Mouse (Mus musculus) forebrain, embryonic 15.5 days (tissue): ENCODE results near the gene Agbl1. TPM values are rescaled to one million over a fixed set of nuclear protein-coding genes. Genes with fewer than 3 reads are reported as not detected.
"Not testable (repeated sequence)": the region's sequence is repeated elsewhere in the genome, so short reads cannot be mapped to it uniquely, and the experiment has no call there.

ENCODE experiments used
- ATAC-seq: fragments of 200-750 bp; cut with Nextera tagmentation; replicated peaks from 2 replicates; pipeline ENCODE4 v1.8.0; 2017; ENCODE audit warnings: mild to moderate bottlenecking, moderate TSS enrichment, moderate library complexity
- H3K27ac ChIP-seq: fragments of 300-500 bp; sonication (generic); replicated peaks from 2 replicates; pipeline ENCODE4 v1.5.1; 2015; ENCODE audit warnings: mild to moderate bottlenecking, inconsistent platforms
- H3K27me3 ChIP-seq: fragments of 300-500 bp; sonication (generic); 2 replicates; pipeline ENCODE4 v1.6.1; 2015; ENCODE audit warnings: inconsistent platforms
- H3K36me3 ChIP-seq: fragments of 300-500 bp; sonication (generic); 2 replicates; pipeline ENCODE4 v1.6.1; 2015; ENCODE audit warnings: mild to moderate bottlenecking, inconsistent platforms
- H3K4me1 ChIP-seq: fragments of 300-500 bp; sonication (generic); 2 replicates; pipeline ENCODE4 v1.6.1; 2015; ENCODE audit warnings: inconsistent platforms
- H3K4me2 ChIP-seq: fragments of 300-500 bp; sonication (generic); replicated peaks from 2 replicates; pipeline ENCODE4 v1.6.1; 2015; ENCODE audit warnings: mild to moderate bottlenecking, inconsistent platforms
- H3K4me3 ChIP-seq: fragments of 300-500 bp; sonication (generic); 2 replicates; pipeline ENCODE4 v1.5.1; 2015; ENCODE audit warnings: mild to moderate bottlenecking, inconsistent platforms
- H3K9ac ChIP-seq: fragments of 300-500 bp; sonication (generic); replicated peaks from 2 replicates; pipeline ENCODE4 v1.6.1; 2015; ENCODE audit warnings: mild to moderate bottlenecking, inconsistent platforms
- H3K9me3 ChIP-seq: fragments of 300-500 bp; sonication (generic); 2 replicates; pipeline ENCODE4 v1.6.1; 2016; ENCODE audit warnings: inconsistent platforms
- WGBS: fragments of 180-500 bp; shearing (Covaris S2); methylation state at CpG from one replicate; pipeline ENCODE4 v1.1.7; 2015; ENCODE audit warnings: mixed read lengths; 5-methylcytosine and 5-hydroxymethylcytosine counted together
- polyA plus RNA-seq: library from polyadenylated mRNA; unstranded; fragments of >200 nt; fragmentation: Nextera tagmentation; extraction: Ambion mirVana; gene quantifications from 2 replicates; pipeline ENCODE4 v1.2.1, GENCODE M21; 2015

The Agbl1 gene
- polyA plus RNA-seq, 1 experiment from 2014 or later = 0.20 TPM

GRCm38 (mm10) chr7:76661072-76661471 lies 431.4 kb downstream of the Agbl1 start:
- no peak overlapping the region for H3K4me2 ChIP-seq
- no peak for ATAC-seq
- H3K9ac ChIP-seq = no peak overlapping the region
- no peak overlapping the region for H3K27ac ChIP-seq
- H3K36me3 ChIP-seq = no peaks in the 10 kb centered on the region
- H3K4me1 ChIP-seq = no peaks in the 10 kb centered on the region
- no peaks in the 10 kb centered on the region for H3K27me3 ChIP-seq
- no peak overlapping the region for H3K4me3 ChIP-seq
- 90% methylated on average over 5 of the region's 5 CpGs for WGBS
- H3K9me3 ChIP-seq = no peaks in the 10 kb centered on the region

- H3K9ac ChIP-seq = no peak overlapping the region
- no peak overlapping the region for H3K4me3 ChIP-seq
- 0 out of 2 replicates have a peak, but pooled peaks cover 5% of the 10 kb centered on the region for H3K4me1 ChIP-seq
- peak; percentile 90 for ATAC-seq
- no peaks in the 10 kb centered on the region for H3K27me3 ChIP-seq
- H3K36me3 ChIP-seq = no peaks in the 10 kb centered on the region
- no peak overlapping the region for H3K4me2 ChIP-seq
- no peaks in the 10 kb centered on the region for H3K9me3 ChIP-seq
- H3K27ac ChIP-seq = 0 out of 2 replicates have a peak overlapping the region, but pooled peaks have one; percentile 39
- WGBS = 39% methylated on average over 3 of the region's 3 CpGs
Measured at GRCm38 (mm10) chr7:76674856-76675255, 445.2 kb downstream of the Agbl1 start.

GRCm38 (mm10) chr7:76701224-76701623 lies 471.5 kb downstream of the Agbl1 start:
- Histone ChIP-seq H3K4me3 (no peak overlapping the region), H3K27me3 (no peaks in the 10 kb centered on the region), H3K27ac (no peak overlapping the region), H3K9me3 (no peaks in the 10 kb centered on the region), H3K36me3 (no peaks in the 10 kb centered on the region), H3K4me2 (no peak overlapping the region), H3K9ac (no peak overlapping the region), H3K4me1 (no peaks in the 10 kb centered on the region)
- no peak for ATAC-seq
- 78% methylated on average over 1 of the region's 1 CpGs for WGBS

GRCm38 (mm10) chr7:76732220-76732619 lies 502.5 kb downstream of the Agbl1 start:
- H3K27ac ChIP-seq, H3K9ac ChIP-seq, H3K4me1 ChIP-seq, H3K36me3 ChIP-seq, H3K27me3 ChIP-seq, H3K4me3 ChIP-seq, H3K9me3 ChIP-seq, ATAC-seq, H3K4me2 ChIP-seq: not testable (repeated sequence)
- WGBS = 88% methylated on average over 7 of the region's 7 CpGs

- no peak for ATAC-seq
- 52% methylated on average over 5 of the region's 5 CpGs for WGBS
- H3K27ac ChIP-seq = no peak overlapping the region
- H3K4me3 ChIP-seq = no peak overlapping the region
- H3K27me3 ChIP-seq = no peaks in the 10 kb centered on the region
- no peaks in the 10 kb centered on the region for H3K9me3 ChIP-seq
- H3K9ac ChIP-seq = no peak overlapping the region
- H3K36me3 ChIP-seq = no peaks in the 10 kb centered on the region
- peaks cover 4% of the 10 kb centered on the region; the same call in 1 of the 2 replicates for H3K4me1 ChIP-seq
- no peak overlapping the region for H3K4me2 ChIP-seq
Measured at GRCm38 (mm10) chr7:76777237-76777855, 547.7 kb downstream of the Agbl1 start.

- Histone ChIP-seq H3K9me3 (no peaks in the 10 kb centered on the region), H3K9ac (no peak overlapping the region), H3K4me1 (peaks cover 4% of the 10 kb centered on the region; the same call in 1 of the 2 replicates), H3K4me3 (no peak overlapping the region), H3K27ac (no peak overlapping the region), H3K27me3 (no peaks in the 10 kb centered on the region), H3K36me3 (no peaks in the 10 kb centered on the region), H3K4me2 (no peak overlapping the region)
- no peak for ATAC-seq
- 91% methylated on average over 4 of the region's 4 CpGs for WGBS
Measured at GRCm38 (mm10) chr7:76780446-76780845, 550.8 kb downstream of the Agbl1 start.

- peak; percentile 95 for ATAC-seq
- Histone ChIP-seq H3K4me1 (peaks cover 8% of the 10 kb centered on the region), H3K9ac (no peak overlapping the region), H3K36me3 (no peaks in the 10 kb centered on the region), H3K27me3 (no peaks in the 10 kb centered on the region), H3K4me2 (no peak overlapping the region), H3K4me3 (no peak overlapping the region), H3K27ac (peak overlapping the region; percentile 77), H3K9me3 (no peaks in the 10 kb centered on the region)
- 0% methylated on average over 1 of the region's 1 CpGs for WGBS
Measured at GRCm38 (mm10) chr7:76788561-76789306, 559.0 kb downstream of the Agbl1 start.

GRCm38 (mm10) chr7:76790041-76790440 lies 560.4 kb downstream of the Agbl1 start:
- no peaks in the 10 kb centered on the region for H3K9me3 ChIP-seq
- no peak overlapping the region for H3K9ac ChIP-seq
- 73% methylated on average over 2 of the region's 2 CpGs for WGBS
- ATAC-seq = no peak
- H3K36me3 ChIP-seq = no peaks in the 10 kb centered on the region
- H3K4me1 ChIP-seq = peaks cover 8% of the 10 kb centered on the region
- H3K4me3 ChIP-seq = no peak overlapping the region
- no peaks in the 10 kb centered on the region for H3K27me3 ChIP-seq
- no peak overlapping the region for H3K4me2 ChIP-seq
- peak overlapping the region; percentile 77 for H3K27ac ChIP-seq

GRCm38 (mm10) chr7:76791247-76791646 lies 561.6 kb downstream of the Agbl1 start:
- H3K36me3 ChIP-seq = no peaks in the 10 kb centered on the region
- H3K4me1 ChIP-seq = peaks cover 8% of the 10 kb centered on the region
- peak overlapping the region; percentile 61 for H3K27ac ChIP-seq
- no peak overlapping the region for H3K4me2 ChIP-seq
- no peak overlapping the region for H3K9ac ChIP-seq
- 45% methylated on average over 4 of the region's 4 CpGs for WGBS
- H3K4me3 ChIP-seq = no peak overlapping the region
- ATAC-seq = peak; percentile 67
- H3K27me3 ChIP-seq = no peaks in the 10 kb centered on the region
- no peaks in the 10 kb centered on the region for H3K9me3 ChIP-seq

- 69% methylated on average over 3 of the region's 3 CpGs for WGBS
- Histone ChIP-seq H3K9me3 (no peaks in the 10 kb centered on the region), H3K27me3 (no peaks in the 10 kb centered on the region), H3K4me3 (no peak overlapping the region), H3K9ac (no peak overlapping the region), H3K36me3 (no peaks in the 10 kb centered on the region), H3K4me1 (no peaks in the 10 kb centered on the region), H3K4me2 (no peak overlapping the region), H3K27ac (no peak overlapping the region)
- ATAC-seq = no peak
Measured at GRCm38 (mm10) chr7:76810003-76810402, 580.3 kb downstream of the Agbl1 start.

GRCm38 (mm10) chr7:76820571-76820970 lies 590.9 kb downstream of the Agbl1 start:
- no peaks in the 10 kb centered on the region for H3K36me3 ChIP-seq
- no peak overlapping the region for H3K9ac ChIP-seq
- H3K9me3 ChIP-seq = no peaks in the 10 kb centered on the region
- no peaks in the 10 kb centered on the region for H3K27me3 ChIP-seq
- H3K4me1 ChIP-seq = no peaks in the 10 kb centered on the region
- 68% methylated on average over 2 of the region's 2 CpGs for WGBS
- no peak overlapping the region for H3K27ac ChIP-seq
- H3K4me3 ChIP-seq = no peak overlapping the region
- no peak for ATAC-seq
- no peak overlapping the region for H3K4me2 ChIP-seq

- Histone ChIP-seq H3K4me2 (no peak overlapping the region), H3K9me3 (no peaks in the 10 kb centered on the region), H3K4me1 (0 out of 2 replicates have a peak, but pooled peaks cover 3% of the 10 kb centered on the region), H3K27ac (no peak overlapping the region), H3K36me3 (no peaks in the 10 kb centered on the region), H3K27me3 (no peaks in the 10 kb centered on the region), H3K4me3 (no peak overlapping the region), H3K9ac (no peak overlapping the region)
- WGBS = 68% methylated on average over 3 of the region's 3 CpGs
- no peak for ATAC-seq
Measured at GRCm38 (mm10) chr7:76842146-76842545, 612.5 kb downstream of the Agbl1 start.
